Mouse (Mus musculus) cerebellum, adult 9-11 months (tissue): ENCODE results near the gene Bmpr2.
A peak's percentile ranks its signal among the peaks of the same experiment; 100 is the strongest.

Experiments used
- DNase-seq: peaks from one replicate; pipeline ENCODE4 v3.0.0; 2022

Bmpr2 gene

DNA sequence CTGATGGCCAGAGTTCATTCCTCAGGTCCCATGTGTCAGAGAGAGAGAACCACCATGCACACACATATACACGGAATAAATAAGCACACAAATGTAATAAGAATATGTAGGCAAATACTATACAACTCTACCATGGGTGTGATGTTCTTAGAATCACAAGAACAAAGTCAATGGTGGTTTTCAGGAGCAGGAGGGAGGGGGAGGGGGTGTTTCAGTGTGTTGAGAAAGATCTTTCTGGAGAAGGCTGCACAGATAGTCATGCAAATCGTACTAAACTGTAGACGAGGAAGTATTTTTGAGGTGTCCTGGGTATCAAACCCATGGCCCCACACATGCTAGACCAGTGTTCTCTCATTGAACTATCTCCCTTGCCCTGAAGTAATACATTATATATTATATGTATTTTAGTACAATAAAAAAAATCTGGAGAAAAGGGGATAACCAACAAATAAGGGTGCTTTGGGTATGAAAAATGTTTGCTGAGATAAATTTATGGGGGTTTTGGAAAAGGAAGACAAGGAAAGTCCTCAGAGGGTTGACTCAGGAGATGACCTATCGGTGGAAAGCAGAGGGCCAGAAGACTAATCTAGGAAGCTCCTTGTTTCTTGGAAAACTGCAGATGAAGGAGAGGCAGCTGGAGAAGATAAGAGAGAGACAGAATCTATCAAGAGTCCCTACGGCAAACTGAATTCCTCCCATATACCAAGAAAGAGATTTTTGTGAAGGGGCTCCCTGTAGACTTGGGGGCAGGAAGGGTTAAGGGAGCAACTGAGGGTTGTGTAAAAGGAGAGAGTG, 138.1 kb downstream of the Bmpr2 start:
- DNase-seq = no peak

DNA sequence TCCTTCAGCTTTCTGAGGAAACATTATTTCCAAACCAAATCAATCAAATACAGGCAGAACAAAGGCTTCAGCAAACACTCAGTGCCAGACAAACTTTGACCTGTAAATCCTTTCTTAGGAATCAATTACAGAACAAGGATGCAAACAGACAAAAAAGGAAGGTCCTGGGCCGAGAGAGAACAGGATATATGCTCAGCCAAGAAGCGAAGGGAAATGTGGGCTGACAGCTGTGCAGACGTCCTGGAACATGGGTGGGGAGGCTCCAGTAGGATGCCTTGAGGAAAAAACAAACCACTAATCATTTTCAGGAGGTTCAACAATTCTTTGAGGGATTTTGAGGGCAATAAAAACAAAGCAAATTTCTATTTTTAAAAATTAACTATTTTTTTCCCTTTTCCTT, 139.4 kb downstream of the Bmpr2 start:
- no peak for DNase-seq

DNA sequence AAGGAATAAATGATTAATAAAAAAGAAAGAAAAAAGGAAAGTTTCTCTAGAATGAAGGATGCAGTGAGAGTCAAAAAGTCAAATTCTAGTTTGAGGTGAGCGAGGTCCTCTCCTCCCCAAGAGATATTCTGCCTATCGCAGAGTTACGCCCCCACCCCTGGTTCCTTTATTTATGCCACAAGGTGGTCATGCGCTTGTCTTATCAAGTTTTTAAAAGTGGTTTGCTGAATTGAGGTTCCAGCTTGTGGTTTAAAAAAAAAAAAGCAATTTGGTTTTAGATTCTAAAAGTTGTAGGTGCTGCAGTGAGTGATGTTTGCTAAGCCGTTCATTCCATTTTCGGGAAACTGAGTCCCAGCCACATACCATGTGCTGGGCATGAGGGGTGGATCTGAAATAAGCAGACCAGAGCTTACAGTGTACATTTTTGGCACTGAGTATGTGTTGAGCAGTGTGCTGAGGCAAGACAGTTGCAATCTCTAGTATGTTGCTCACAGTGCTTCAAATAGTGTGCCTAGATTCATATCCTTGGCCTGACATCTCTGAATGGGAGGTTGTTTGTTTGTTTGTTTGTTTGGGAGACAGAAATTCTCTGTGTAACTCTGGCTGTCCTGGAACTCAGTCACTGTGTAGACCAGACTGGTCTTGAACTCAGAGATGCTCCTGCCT, 141.6 kb downstream of the Bmpr2 start:
- no peak for DNase-seq

GRCm38 (mm10) chr1:59905916-59906315, 142.7 kb downstream of the Bmpr2 start:
- DNase-seq = no peak

- no peak for DNase-seq
These were observed 143.8 kb downstream of the Bmpr2 start for GRCm38 (mm10) chr1:59906819-59907521.

GRCm38 (mm10) chr1:59907700-59908099, 144.5 kb downstream of the Bmpr2 start:
- DNase-seq = no peak

- no peak for DNase-seq
These were observed 147.7 kb downstream of the Bmpr2 start for GRCm38 (mm10) chr1:59910941-59911340.

GRCm38 (mm10) chr1:59912413-59913157, 149.4 kb downstream of the Bmpr2 start, which contains the start of gene Fam117b:
Gene Fam117b (plus strand): TSS chr1:59913006.
- peak; percentile 98 for DNase-seq

DNA sequence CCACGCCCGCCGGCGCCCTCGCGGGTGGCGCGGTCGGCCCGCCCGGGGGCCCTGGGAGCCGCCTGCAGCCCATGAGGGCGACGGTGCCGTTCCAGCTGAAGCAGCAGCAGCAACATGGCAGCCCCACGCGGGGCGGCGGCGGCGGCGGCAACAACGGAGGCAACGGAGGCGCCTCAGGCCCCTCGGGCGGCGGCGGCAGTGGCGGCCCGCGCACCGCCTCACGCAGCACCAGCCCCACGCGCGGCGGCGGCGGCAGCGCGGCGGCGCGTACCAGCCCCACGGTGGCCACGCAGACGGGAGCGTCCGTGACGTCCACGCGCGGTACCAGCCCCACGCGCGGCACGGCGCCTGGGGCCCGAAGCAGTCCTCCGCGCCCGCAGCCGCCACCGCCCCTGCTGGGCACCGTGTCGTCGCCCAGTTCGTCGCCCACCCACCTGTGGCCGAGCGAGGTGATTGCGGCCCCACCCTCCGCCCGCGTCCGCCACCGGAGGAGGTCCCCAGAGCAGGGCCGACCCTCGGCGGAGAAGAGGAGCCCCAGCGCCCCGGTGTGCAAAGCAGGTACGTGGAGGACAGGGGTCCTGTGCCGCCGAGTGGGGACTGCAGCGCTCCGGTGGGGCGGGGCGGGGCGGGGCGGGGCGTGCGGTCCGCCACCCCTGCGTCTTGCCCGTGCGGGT, 150.1 kb downstream of the Bmpr2 start:
- peak; percentile 82 for DNase-seq

DNA sequence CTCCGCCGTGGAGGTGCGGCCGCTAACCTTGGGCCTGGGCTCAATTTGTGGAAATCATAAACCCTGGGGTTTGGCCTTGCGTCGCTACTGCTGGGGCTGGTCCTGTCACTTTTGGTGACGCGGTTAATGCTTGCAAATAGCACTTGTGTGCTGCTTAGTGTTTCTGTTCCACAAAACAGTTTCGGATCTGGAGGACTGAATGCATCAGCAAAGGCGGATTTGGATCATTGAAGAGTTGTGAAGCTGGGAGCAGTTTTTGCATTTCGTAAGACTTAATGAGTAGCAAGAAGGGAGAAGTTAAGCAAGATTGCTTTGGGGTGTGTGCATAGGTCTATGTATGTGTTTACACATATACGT, 150.6 kb downstream of the Bmpr2 start:
- no peak for DNase-seq

DNA sequence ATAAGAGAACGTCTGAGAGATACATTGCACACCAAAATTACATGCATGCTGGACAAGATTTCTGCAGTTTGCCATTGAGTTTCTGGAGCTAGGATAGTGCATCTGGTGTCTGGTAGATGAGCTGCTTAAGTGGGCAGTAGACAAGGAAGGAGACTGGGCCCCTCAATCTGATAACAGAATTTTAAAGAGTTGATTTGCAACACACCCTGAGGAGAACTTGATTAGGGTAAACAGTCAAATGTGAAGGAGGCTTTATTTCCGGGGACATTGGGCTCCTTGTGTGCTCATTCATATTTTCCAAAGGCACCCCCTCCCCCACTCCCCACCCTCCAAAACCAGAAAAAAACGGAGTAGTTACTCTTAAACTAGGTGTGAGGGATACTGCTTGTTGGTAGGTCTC, 151.6 kb downstream of the Bmpr2 start:
- DNase-seq = no peak

DNA sequence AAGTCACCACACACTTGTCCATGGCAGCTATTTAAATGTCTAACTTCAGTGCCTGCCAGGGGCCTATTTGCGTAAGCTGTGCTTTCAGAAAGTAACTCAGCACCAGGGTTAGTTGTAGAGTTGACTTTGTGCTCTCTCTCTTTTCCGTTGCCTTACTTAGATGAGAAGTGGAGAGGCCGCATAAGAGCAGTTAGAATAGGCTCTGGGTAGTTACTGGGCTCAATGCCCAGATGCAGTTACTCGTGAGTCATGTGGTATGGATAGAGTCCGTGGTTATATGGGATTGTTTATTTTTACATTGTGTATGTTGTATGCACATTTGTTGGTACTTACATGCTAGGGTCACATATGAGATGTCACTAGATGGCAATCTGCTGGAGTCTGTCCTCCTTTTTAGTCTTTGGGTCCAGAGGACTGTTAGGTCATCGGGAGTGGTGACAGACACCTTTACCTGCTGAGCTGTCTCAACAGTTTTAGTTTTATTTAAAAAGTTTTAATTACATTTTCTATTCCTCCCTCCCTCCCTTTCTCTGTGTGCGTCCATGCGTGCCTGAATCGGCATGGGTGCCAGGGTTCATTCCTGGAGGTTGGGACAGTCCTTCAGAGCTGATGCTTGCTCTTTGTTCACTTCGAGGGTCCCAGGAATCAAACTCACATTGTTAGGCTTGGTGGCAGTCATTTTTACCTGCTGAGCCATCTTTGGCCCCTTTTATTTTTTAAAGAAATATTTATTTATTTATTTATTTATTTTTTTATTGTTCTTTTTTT, 152.8 kb downstream of the Bmpr2 start:
- DNase-seq = peak; percentile 29

- DNase-seq = no peak
These were observed 154.2 kb downstream of the Bmpr2 start for GRCm38 (mm10) chr1:59917401-59917800.

DNA sequence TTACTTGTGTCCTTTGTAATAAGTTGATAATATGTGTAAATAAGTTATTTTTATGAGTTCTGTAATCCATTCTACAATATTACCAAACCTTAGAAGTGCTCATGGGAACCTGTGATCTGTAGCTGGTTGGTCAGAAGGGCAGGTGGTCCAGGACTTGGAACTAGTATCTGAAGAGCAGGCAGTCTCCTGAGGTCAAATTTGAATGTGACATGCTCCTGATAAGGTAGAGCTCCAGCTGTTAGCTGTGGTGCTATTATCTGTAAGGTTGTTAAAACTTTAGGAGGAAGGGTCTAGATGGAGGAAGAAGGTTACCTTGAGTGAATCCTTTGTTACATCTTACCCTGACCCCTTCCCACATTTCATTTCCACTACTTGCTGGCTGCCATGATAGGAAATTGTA, 154.9 kb downstream of the Bmpr2 start:
- DNase-seq = no peak

DNA sequence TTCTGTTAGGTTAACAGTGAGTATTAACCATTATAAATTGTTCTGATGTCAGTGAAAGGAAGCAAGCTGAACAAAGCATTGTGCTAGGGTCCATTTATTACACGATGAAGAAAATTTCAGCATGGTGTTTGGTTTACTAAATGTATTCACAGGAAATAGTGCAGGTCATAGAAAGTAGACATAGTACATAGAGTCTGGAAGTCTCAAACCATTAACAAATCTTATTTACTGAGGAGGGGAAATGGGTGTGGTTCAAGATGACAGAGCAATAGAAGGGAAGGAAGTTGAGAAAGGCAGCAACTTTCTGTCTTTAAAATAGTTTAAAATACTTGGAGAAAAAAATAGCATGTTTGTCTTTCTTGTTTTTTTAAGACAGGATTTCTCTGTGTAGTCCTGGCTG, 160.0 kb downstream of the Bmpr2 start:
- DNase-seq = no peak

GRCm38 (mm10) chr1:59923673-59924072, 160.5 kb downstream of the Bmpr2 start:
- no peak for DNase-seq

- DNase-seq = no peak
These were observed 161.2 kb downstream of the Bmpr2 start for GRCm38 (mm10) chr1:59924411-59924810.

- DNase-seq = peak; percentile 34
These were observed 162.9 kb downstream of the Bmpr2 start for GRCm38 (mm10) chr1:59926021-59926672.

DNA sequence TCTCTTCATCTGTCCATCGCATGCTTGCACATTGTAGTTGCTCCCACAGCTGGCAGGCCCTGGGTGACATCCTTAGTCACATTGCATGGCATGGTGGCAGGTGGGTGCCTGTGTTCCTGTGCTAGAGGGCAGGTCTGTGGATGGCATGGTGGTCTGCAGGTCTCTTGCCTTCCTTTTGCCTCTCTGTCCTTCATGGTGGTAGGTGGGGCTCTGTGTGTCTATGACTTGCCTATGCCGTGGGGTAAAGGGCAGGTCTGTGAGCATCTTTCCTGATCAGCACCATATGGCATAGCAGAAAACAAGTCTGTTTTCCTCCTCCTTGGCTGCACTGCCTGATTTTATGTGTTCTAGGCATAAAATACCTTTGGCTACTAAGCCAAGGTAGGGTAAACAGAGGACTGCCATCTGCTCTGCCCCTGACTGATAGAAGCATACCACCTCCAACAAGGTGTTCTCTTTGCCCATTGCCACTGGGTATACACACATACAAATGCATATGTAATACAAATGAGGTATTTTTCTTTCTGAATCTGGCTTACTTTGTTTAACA, 164.0 kb downstream of the Bmpr2 start:
- DNase-seq = peak; percentile 76
